Mouse (Mus musculus) liver, embryonic 15.5 days (tissue): ENCODE data around the gene Shisal1. TPM values are rescaled to one million over a fixed set of nuclear protein-coding genes. Genes with fewer than 3 reads are reported as not detected.

Source experiments
- ATAC-seq: fragments of 200-750 bp; cut with Nextera tagmentation; 2 replicates; pipeline ENCODE4 v1.8.0; 2017; ENCODE audit warnings: moderate number of reproducible peaks, mild to moderate bottlenecking, moderate library complexity; ENCODE audit not compliant: insufficient read depth
- H3K27ac ChIP-seq: fragments of 300-500 bp; sonication (generic); replicated peaks from 2 replicates; pipeline ENCODE4 v1.5.1; 2015; ENCODE audit warnings: mild to moderate bottlenecking, inconsistent platforms
- H3K27me3 ChIP-seq: fragments of 300-500 bp; sonication (generic); 2 replicates; pipeline ENCODE4 v1.6.1; 2015; ENCODE audit warnings: mild to moderate bottlenecking, inconsistent platforms
- H3K36me3 ChIP-seq: fragments of 300-500 bp; sonication (generic); replicated peaks from 2 replicates; pipeline ENCODE4 v1.6.1; 2015; ENCODE audit warnings: moderate library complexity, mild to moderate bottlenecking, inconsistent platforms
- H3K4me1 ChIP-seq: fragments of 300-500 bp; sonication (generic); replicated peaks from 2 replicates; pipeline ENCODE4 v1.6.1; 2015; ENCODE audit warnings: inconsistent platforms
- H3K4me2 ChIP-seq: fragments of 300-500 bp; sonication (generic); 2 replicates; pipeline ENCODE4 v1.6.1; 2015; ENCODE audit warnings: moderate library complexity, mild to moderate bottlenecking, inconsistent platforms
- H3K4me3 ChIP-seq: fragments of 300-500 bp; sonication (generic); replicated peaks from 2 replicates; pipeline ENCODE4 v1.5.1; 2015; ENCODE audit warnings: mild to moderate bottlenecking, inconsistent platforms
- H3K9ac ChIP-seq: fragments of 300-500 bp; sonication (generic); 2 replicates; pipeline ENCODE4 v1.6.1; 2015; ENCODE audit warnings: moderate library complexity, mild to moderate bottlenecking, inconsistent platforms
- H3K9me3 ChIP-seq: fragments of 300-500 bp; sonication (generic); replicated peaks from 2 replicates; pipeline ENCODE4 v1.6.1; 2016; ENCODE audit warnings: inconsistent platforms
- WGBS: fragments of 180-500 bp; shearing (Covaris S2); methylation state at CpG from one replicate; pipeline ENCODE4 v1.1.7; 2015; ENCODE audit warnings: mixed read lengths; ENCODE audit not compliant: insufficient replicate concordance; 5-methylcytosine and 5-hydroxymethylcytosine counted together
- polyA plus RNA-seq: library from polyadenylated mRNA; unstranded; fragments of >200 nt; fragmentation: Nextera tagmentation; extraction: Ambion mirVana; gene quantifications from 2 replicates; pipeline ENCODE4 v1.2.1, GENCODE M21; 2015

The Shisal1 gene
- polyA plus RNA-seq, 1 experiment from 2014 or later: 0.20 TPM

GRCm38 (mm10) chr15:84423781-84424180 is 23.1 kb downstream of the Shisal1 start:
- 60% methylated on average over 5 of the region's 5 CpGs for WGBS
- no peak overlapping the region for H3K4me2 ChIP-seq
- no peak overlapping the region for H3K27ac ChIP-seq

GRCm38 (mm10) chr15:84418266-84418610 is 28.7 kb downstream of the Shisal1 start:
- ATAC-seq: no peak
- Histone ChIP-seq H3K9me3 (no peaks in the 10 kb centered on the region), H3K27ac (no peak overlapping the region), H3K27me3 (peaks cover 3% of the 10 kb centered on the region; the same call in 1 of the 2 replicates), H3K4me3 (no peak overlapping the region), H3K4me2 (no peak overlapping the region), H3K9ac (no peak overlapping the region), H3K36me3 (no peaks in the 10 kb centered on the region), H3K4me1 (no peaks in the 10 kb centered on the region)
- 55% methylated on average over 4 of the region's 4 CpGs for WGBS

More at GRCm38 (mm10) chr15:84423781-84424180, 23.1 kb downstream of the Shisal1 start:
- H3K4me1 ChIP-seq: no peaks in the 10 kb centered on the region
- no peak overlapping the region for H3K4me3 ChIP-seq
- H3K9me3 ChIP-seq: no peaks in the 10 kb centered on the region
- peaks cover 3% of the 10 kb centered on the region; the same call in 1 of the 2 replicates for H3K27me3 ChIP-seq
- H3K9ac ChIP-seq: no peak overlapping the region
- no peaks in the 10 kb centered on the region for H3K36me3 ChIP-seq
- no peak for ATAC-seq

- H3K4me1 ChIP-seq: peaks cover 3% of the 10 kb centered on the region; the same call in 1 of the 2 replicates
- WGBS: 50% methylated on average over 13 of the region's 13 CpGs
- no peak for ATAC-seq
Observed at GRCm38 (mm10) chr15:84417592-84418265, 29.2 kb downstream of the Shisal1 start.

DNA sequence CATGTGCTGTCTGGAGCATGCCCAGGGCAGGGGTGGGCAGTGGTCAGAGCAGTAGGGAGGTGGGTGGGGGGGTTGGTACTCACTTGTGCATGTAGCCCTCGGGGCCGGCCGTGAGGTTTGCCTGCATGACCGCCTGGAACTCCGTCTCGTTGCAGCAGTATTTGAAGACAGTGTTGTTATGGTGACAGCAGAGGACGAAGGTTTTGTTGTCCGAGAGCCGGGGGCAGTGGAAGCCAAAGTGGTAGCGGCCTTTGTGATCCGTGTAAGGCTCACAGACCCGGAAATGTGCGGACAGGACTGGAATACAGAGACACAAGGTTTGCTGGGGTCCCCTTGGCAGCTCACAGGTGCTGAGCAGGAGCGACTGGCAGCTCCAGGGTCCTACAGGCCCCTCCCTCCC is 29.9 kb downstream of the Shisal1 start:
- no peak overlapping the region for H3K27ac ChIP-seq
- H3K36me3 ChIP-seq: no peaks in the 10 kb centered on the region
- H3K9me3 ChIP-seq: no peaks in the 10 kb centered on the region
- H3K27me3 ChIP-seq: peaks cover 3% of the 10 kb centered on the region; the same call in 1 of the 2 replicates
- peaks cover 10% of the 10 kb centered on the region for H3K4me1 ChIP-seq
- WGBS: 69% methylated on average over 14 of the region's 14 CpGs
- no peak overlapping the region for H3K4me3 ChIP-seq
- no peak overlapping the region for H3K4me2 ChIP-seq
- H3K9ac ChIP-seq: no peak overlapping the region
- no peak for ATAC-seq

More at GRCm38 (mm10) chr15:84417592-84418265, 29.2 kb downstream of the Shisal1 start:
- Histone ChIP-seq H3K36me3 (no peaks in the 10 kb centered on the region), H3K27me3 (peaks cover 3% of the 10 kb centered on the region; the same call in 1 of the 2 replicates), H3K27ac (no peak overlapping the region), H3K4me3 (no peak overlapping the region), H3K9me3 (no peaks in the 10 kb centered on the region), H3K4me2 (no peak overlapping the region), H3K9ac (no peak overlapping the region)

GRCm38 (mm10) chr15:84414040-84414848 is 32.7 kb downstream of the Shisal1 start:
- no peaks in the 10 kb centered on the region for H3K9me3 ChIP-seq
- H3K4me3 ChIP-seq: no peak overlapping the region
- H3K36me3 ChIP-seq: no peaks in the 10 kb centered on the region
- no peak overlapping the region for H3K4me2 ChIP-seq
- H3K4me1 ChIP-seq: peaks cover 10% of the 10 kb centered on the region
- ATAC-seq: no peak
- WGBS: 49% methylated on average over 9 of the region's 9 CpGs
- no peaks in the 10 kb centered on the region for H3K27me3 ChIP-seq
- no peak overlapping the region for H3K27ac ChIP-seq
- no peak overlapping the region for H3K9ac ChIP-seq

DNA sequence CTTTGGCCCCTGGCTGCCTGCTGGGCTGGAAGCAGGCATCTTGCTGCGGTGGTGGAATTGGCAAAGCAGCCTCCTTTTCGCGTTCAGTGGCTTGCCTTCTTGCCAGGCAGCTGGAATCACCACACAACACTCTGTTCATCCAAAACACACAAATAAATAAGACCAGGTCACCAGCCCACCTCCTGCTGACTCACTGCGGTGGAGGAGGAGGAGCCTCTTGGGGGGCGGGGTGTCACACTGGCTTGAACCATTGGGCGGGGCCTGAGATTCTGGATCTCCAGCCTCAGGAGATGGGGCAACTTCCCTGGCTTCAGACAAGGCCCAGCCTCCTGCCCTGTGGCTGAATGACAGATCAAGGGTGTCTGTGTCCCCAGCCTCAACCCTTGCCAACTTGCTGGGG is 34.5 kb downstream of the Shisal1 start:
- Histone ChIP-seq H3K27me3 (no peaks in the 10 kb centered on the region), H3K27ac (no peak overlapping the region), H3K4me2 (no peak overlapping the region), H3K36me3 (no peaks in the 10 kb centered on the region), H3K4me1 (peaks cover 10% of the 10 kb centered on the region), H3K4me3 (no peak overlapping the region), H3K9me3 (no peaks in the 10 kb centered on the region), H3K9ac (no peak overlapping the region)
- ATAC-seq: peak; percentile 51; the same call in 1 of the 2 replicates
- 6% methylated on average over 6 of the region's 6 CpGs for WGBS

DNA sequence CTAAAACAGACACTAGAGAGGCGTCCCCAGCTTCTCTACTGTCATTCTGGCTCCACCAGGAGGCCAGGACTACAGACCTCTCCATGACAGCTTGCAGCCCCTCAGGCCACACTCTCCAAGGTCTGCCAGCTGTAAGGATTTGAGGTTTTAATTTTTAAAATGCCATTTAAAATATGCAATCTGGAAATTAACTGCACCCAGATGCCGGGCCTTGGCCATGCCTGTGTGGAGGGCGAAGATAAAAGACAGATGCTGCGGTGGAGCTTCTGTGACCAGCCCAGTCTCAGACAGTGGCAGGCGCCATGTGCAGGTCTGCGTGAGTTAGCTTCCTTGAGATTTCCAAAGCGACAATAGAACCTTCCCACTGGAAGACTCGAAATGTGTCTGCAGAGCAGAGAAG is 36.8 kb downstream of the Shisal1 start:
- no peaks in the 10 kb centered on the region for H3K36me3 ChIP-seq
- no peak overlapping the region for H3K4me2 ChIP-seq
- H3K27ac ChIP-seq: no peak overlapping the region
- no peak overlapping the region for H3K9ac ChIP-seq
- 53% methylated on average over 8 of the region's 8 CpGs for WGBS
- H3K4me3 ChIP-seq: no peak overlapping the region
- no peaks in the 10 kb centered on the region for H3K27me3 ChIP-seq
- no peak for ATAC-seq
- H3K9me3 ChIP-seq: no peaks in the 10 kb centered on the region
- peaks cover 10% of the 10 kb centered on the region for H3K4me1 ChIP-seq

GRCm38 (mm10) chr15:84408576-84408975 is 38.3 kb downstream of the Shisal1 start:
- H3K9me3 ChIP-seq: no peaks in the 10 kb centered on the region
- peaks cover 10% of the 10 kb centered on the region for H3K4me1 ChIP-seq
- H3K36me3 ChIP-seq: no peaks in the 10 kb centered on the region
- no peak overlapping the region for H3K4me3 ChIP-seq
- no peak overlapping the region for H3K27ac ChIP-seq
- H3K27me3 ChIP-seq: no peaks in the 10 kb centered on the region
- no peak overlapping the region for H3K9ac ChIP-seq
- H3K4me2 ChIP-seq: no peak overlapping the region
- ATAC-seq: no peak
- WGBS: 56% methylated on average over 3 of the region's 3 CpGs

DNA sequence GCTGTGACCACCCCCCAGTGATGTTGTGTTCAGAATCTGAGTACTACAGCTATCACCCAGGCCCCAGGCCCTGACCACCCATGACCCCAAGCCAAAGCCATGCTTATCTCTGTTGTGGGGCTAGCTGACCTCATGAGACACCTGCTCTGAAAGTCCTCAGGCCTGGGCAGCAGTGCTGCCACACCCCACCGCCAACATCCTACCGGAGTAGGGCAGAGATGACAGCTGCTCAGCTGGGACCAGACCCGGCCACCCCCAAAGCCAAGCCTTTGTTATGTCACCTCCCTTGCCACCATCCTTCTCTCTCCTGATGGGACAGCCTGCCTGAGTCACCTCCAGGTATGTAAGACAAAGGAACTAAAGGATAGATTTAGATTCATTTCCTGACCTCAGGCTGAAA is 41.1 kb downstream of the Shisal1 start:
- ATAC-seq: no peak
- no peaks in the 10 kb centered on the region for H3K9me3 ChIP-seq
- H3K4me2 ChIP-seq: no peak overlapping the region
- H3K27me3 ChIP-seq: no peaks in the 10 kb centered on the region
- H3K36me3 ChIP-seq: no peaks in the 10 kb centered on the region
- 64% methylated on average over 3 of the region's 3 CpGs for WGBS
- no peaks in the 10 kb centered on the region for H3K4me1 ChIP-seq
- no peak overlapping the region for H3K27ac ChIP-seq
- H3K4me3 ChIP-seq: no peak overlapping the region
- no peak overlapping the region for H3K9ac ChIP-seq

- Histone ChIP-seq H3K27ac (no peak overlapping the region), H3K9ac (no peak overlapping the region), H3K4me2 (no peak overlapping the region), H3K9me3 (no peaks in the 10 kb centered on the region), H3K27me3 (0 out of 2 replicates have a peak, but pooled peaks cover 4% of the 10 kb centered on the region), H3K4me3 (no peak overlapping the region), H3K36me3 (no peaks in the 10 kb centered on the region), H3K4me1 (no peaks in the 10 kb centered on the region)
- ATAC-seq: no peak
- WGBS: 54% methylated on average over 10 of the region's 10 CpGs
Observed at GRCm38 (mm10) chr15:84403454-84404113, 43.3 kb downstream of the Shisal1 start.

DNA sequence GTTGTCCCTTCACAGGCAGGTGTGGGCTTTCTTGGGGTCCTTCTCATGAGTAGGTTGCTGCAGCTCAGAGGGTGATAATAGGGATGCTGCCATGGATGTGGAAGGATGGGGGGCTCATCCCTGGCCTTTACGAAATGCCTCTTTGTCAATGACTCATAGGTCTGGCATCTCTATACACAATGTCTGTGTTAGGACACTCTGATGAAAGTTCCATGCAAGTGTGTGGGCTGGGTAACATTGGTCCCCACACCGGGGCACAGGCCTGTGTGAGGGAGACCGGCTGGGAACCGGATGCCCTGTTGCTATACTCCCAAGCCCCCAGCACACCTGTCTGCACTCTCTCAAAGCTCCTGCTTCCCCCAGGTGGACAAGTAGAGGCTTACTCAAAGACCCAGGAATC is 48.3 kb downstream of the Shisal1 start:
- WGBS: 58% methylated on average over 4 of the region's 4 CpGs
- H3K36me3 ChIP-seq: no peaks in the 10 kb centered on the region
- H3K9me3 ChIP-seq: no peaks in the 10 kb centered on the region
- H3K9ac ChIP-seq: no peak overlapping the region
- 0 out of 2 replicates have a peak, but pooled peaks cover 4% of the 10 kb centered on the region for H3K27me3 ChIP-seq
- H3K4me1 ChIP-seq: no peaks in the 10 kb centered on the region
- H3K27ac ChIP-seq: no peak overlapping the region
- ATAC-seq: no peak
- no peak overlapping the region for H3K4me3 ChIP-seq
- no peak overlapping the region for H3K4me2 ChIP-seq
